Mouse (Mus musculus): ENCODE results near the gene Gm6525.

The Gm6525 gene

GRCm38 (mm10) chr3:84173581-84174154 is at the start of gene Gm6525:
Gene Gm6525, plus strand, starts transcription at chr3:84174104.
- no peak for DNase-seq

- no peak for DNase-seq
Measured at GRCm38 (mm10) chr3:84125704-84126289, 48.1 kb upstream of the Gm6525 start.

GRCm38 (mm10) chr3:84126721-84127120 is 47.2 kb upstream of the Gm6525 start:
- DNase-seq, result no peak

GRCm38 (mm10) chr3:84127431-84127830 is 46.5 kb upstream of the Gm6525 start:
- DNase-seq, result no peak

- no peak for DNase-seq
Measured at GRCm38 (mm10) chr3:84128871-84129870, 44.7 kb upstream of the Gm6525 start.

GRCm38 (mm10) chr3:84130776-84131175 is 43.1 kb upstream of the Gm6525 start:
- DNase-seq, result no peak

GRCm38 (mm10) chr3:84131369-84131768 is 42.5 kb upstream of the Gm6525 start:
- no peak for DNase-seq

- no peak for DNase-seq
Measured at GRCm38 (mm10) chr3:84135387-84135786, 38.5 kb upstream of the Gm6525 start.

- no peak for DNase-seq
Measured at GRCm38 (mm10) chr3:84135933-84136332, 38.0 kb upstream of the Gm6525 start.

GRCm38 (mm10) chr3:84136509-84136908 is 37.4 kb upstream of the Gm6525 start:
- DNase-seq, result no peak

- DNase-seq, result no peak
Measured at GRCm38 (mm10) chr3:84140947-84141346, 33.0 kb upstream of the Gm6525 start.

- no peak for DNase-seq
Measured at GRCm38 (mm10) chr3:84149831-84150230, 24.1 kb upstream of the Gm6525 start.

- DNase-seq, result no peak
Measured at GRCm38 (mm10) chr3:84154721-84155141, 19.2 kb upstream of the Gm6525 start.

- no peak for DNase-seq
Measured at GRCm38 (mm10) chr3:84155146-84155545, 18.8 kb upstream of the Gm6525 start.

- DNase-seq, result peak; percentile 95
Measured at GRCm38 (mm10) chr3:84155558-84156006, 18.3 kb upstream of the Gm6525 start, which contains the start of gene Mnd1. Gene Mnd1, minus strand, starts transcription at chr3:84155786.

- no peak for DNase-seq
Measured at GRCm38 (mm10) chr3:84156105-84156504, 17.8 kb upstream of the Gm6525 start.

- DNase-seq, result no peak
Measured at GRCm38 (mm10) chr3:84157011-84157410, 16.9 kb upstream of the Gm6525 start.

GRCm38 (mm10) chr3:84157559-84158350 is 16.1 kb upstream of the Gm6525 start:
- no peak for DNase-seq

- no peak for DNase-seq
Measured at GRCm38 (mm10) chr3:84165391-84165790, 8.5 kb upstream of the Gm6525 start.

GRCm38 (mm10) chr3:84166073-84166472 is 7.8 kb upstream of the Gm6525 start:
- no peak for DNase-seq

- DNase-seq, result no peak
Measured at GRCm38 (mm10) chr3:84168943-84169342, 5.0 kb upstream of the Gm6525 start.

GRCm38 (mm10) chr3:84169393-84170005 is 4.4 kb upstream of the Gm6525 start:
- DNase-seq, result no peak
